In the genomic region with DNA sequence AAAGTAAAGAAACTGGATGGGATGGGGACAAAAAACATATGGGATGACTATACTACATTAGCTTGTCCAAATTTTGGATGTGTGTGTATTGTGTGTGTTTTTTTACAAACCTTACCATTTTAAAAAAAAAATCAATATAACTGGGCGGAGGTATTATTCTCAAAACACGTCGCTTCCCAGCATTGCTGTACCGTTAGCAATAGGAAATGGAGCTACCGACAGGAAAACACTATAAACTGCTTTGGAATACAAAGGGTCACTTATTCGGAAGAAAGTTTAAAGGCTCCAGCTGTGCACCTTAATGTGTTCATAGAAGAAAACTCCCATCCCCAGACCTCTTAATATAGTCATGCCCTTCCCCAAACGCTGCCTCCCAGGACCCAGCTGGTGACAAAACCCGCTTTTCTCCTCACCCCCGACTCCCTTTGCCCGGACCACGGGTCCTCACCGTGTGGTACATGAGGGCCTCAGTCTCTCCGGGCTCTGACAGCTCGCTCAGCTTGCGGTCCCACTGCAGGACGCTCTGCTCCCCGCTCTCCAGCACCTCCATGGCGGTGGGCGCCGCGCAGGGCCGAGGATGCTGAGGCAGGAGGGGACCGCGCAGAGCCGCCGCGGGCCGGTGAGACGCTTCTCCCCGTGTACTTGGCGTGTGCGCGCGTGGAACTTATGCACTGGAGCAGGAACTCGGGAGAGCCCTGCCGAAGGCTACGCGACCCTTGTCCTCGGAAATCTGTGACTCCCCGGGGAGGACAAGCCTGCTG, we compare ENCODE assay signal across 8 mouse cellular contexts. TPM values are rescaled to one million over a fixed set of nuclear protein-coding genes. Genes with fewer than 3 reads are reported as not detected.
DNase-seq lines count a peak whose midpoint lies in the region; ATAC-seq and TF ChIP-seq lines count a peak whose summit lies in the region.

No protein-coding gene starts in this region.

- H3K27ac ChIP-seq in limb, embryonic 13.5 days: peak overlapping the region; percentile 97
- H3K27ac ChIP-seq in midbrain, postnatal 0 days (ENCODE audit: low read depth, low read length): peak overlapping the region; percentile 59; the same call in 1 of the 2 replicates

- H3K79me2 ChIP-seq in C2C12 (ENCODE audit: control insufficient read depth, insufficient read depth): peaks cover 55% of the 10 kb centered on the region

- no peaks in the 10 kb centered on the region for H3K27me3 ChIP-seq in C2C12 (ENCODE audit: control insufficient read depth, insufficient read depth, insufficient read length)
- no peaks in the 10 kb centered on the region for H3K27me3 ChIP-seq in limb, embryonic 13.5 days
- H3K27me3 ChIP-seq in midbrain, postnatal 0 days (ENCODE audit: insufficient read depth, low read length): no peaks in the 10 kb centered on the region

- H3K9me3 ChIP-seq in limb, embryonic 13.5 days: no peaks in the 10 kb centered on the region
- H3K9me3 ChIP-seq in midbrain, postnatal 0 days (ENCODE audit: low read length): no peaks in the 10 kb centered on the region

- H3K4me2 ChIP-seq in limb, embryonic 13.5 days (replicated peaks): peak overlapping the region; percentile 77
- peak overlapping the region; percentile 95 for H3K4me2 ChIP-seq in midbrain, postnatal 0 days (ENCODE audit: low read depth, low read length, poor library complexity, severe bottlenecking)

- H3K9ac ChIP-seq in limb, embryonic 13.5 days: peak overlapping the region; percentile 94
- peak overlapping the region; percentile 61 for H3K9ac ChIP-seq in midbrain, postnatal 0 days (replicated peaks; ENCODE audit: low read length, poor library complexity, severe bottlenecking)

- intact Hi-C loops in gastrocnemius, postnatal 36 days (cut with DNase I): no loop called here

- H3K36me3 ChIP-seq in C2C12 (ENCODE audit: control insufficient read depth, insufficient read depth): peaks cover 3% of the 10 kb centered on the region
- peaks cover 5% of the 10 kb centered on the region for H3K36me3 ChIP-seq in limb, embryonic 13.5 days
- H3K36me3 ChIP-seq in midbrain, postnatal 0 days (ENCODE audit: insufficient read depth, low read length): no peaks in the 10 kb centered on the region

- TF ChIP-seq CTCF in C2C12 (IDR thresholded peaks at IDR 0.05; ENCODE audit: control insufficient read depth, insufficient read depth, insufficient read length): no peak
- no peak for TF ChIP-seq CTCF in midbrain, postnatal 0 days (IDR thresholded peaks at IDR 0.05)

- H3K79me3 ChIP-seq in C2C12 (ENCODE audit: low read depth): peaks cover 28% of the 10 kb centered on the region

- WGBS in limb, embryonic 13.5 days: under 1% methylated on average over 40 of the region's 40 CpGs
- under 1% methylated on average over 40 of the region's 40 CpGs for WGBS in midbrain, postnatal 0 days

- peak; percentile 39 for DNase-seq in gastrocnemius, adult 18-20 months (ENCODE audit: low spot score)
- no peak for DNase-seq in gastrocnemius, postnatal 36 days
- DNase-seq in midbrain, postnatal 0 days (ENCODE audit: low spot score): no peak
- no peak for DNase-seq in Muller cell, postnatal 12 days (ENCODE audit: inconsistent ontology term)

- peaks cover 36% of the 10 kb centered on the region for H3K4me1 ChIP-seq in limb, embryonic 13.5 days
- H3K4me1 ChIP-seq in midbrain, postnatal 0 days (ENCODE audit: insufficient read depth, low read length): no peaks in the 10 kb centered on the region

- peak; percentile 37 for ATAC-seq in common myeloid progenitor, adult 5-6 weeks (replicated peaks; ENCODE audit: low read depth, poor library complexity, severe bottlenecking)
- peak; percentile 42 for ATAC-seq in granulocyte monocyte progenitor cell, adult 5-6 weeks (replicated peaks; ENCODE audit: poor library complexity, severe bottlenecking)
- peak; percentile 37 for ATAC-seq in limb, embryonic 13.5 days (ENCODE audit: low FRiP score, low read depth)
- peak; percentile 51 for ATAC-seq in midbrain, postnatal 0 days (ENCODE audit: low FRiP score)

- H3ac ChIP-seq in C2C12 (ENCODE audit: control insufficient read depth, insufficient read length, low read depth): peak overlapping the region; percentile 94

- peak overlapping the region; percentile 74 for H3K4me3 ChIP-seq in C2C12 (ENCODE audit: insufficient read depth, poor library complexity, severe bottlenecking)
- H3K4me3 ChIP-seq in limb, embryonic 13.5 days: peak overlapping the region; percentile 92
- H3K4me3 ChIP-seq in midbrain, postnatal 0 days (ENCODE audit: low read depth, low read length): peak overlapping the region; percentile 53

TF ChIP-seq in C2C12, 6 proteins besides CTCF, POLR2A, EP300 and RAD21:
- TF ChIP-seq MYOG (IDR thresholded peaks at IDR 0.05; ENCODE audit: control insufficient read depth, extremely low read depth, insufficient read length): no peak
- TF ChIP-seq MAX (IDR thresholded peaks at IDR 0.05): no peak
- no peak for TF ChIP-seq USF1 (IDR thresholded peaks at IDR 0.05; ENCODE audit: low read depth)
- TF ChIP-seq CEBPB (IDR thresholded peaks at IDR 0.05; ENCODE audit: low read depth): no peak
- TF ChIP-seq FOSL1 (IDR thresholded peaks at IDR 0.05; ENCODE audit: insufficient read depth, low read length, poor library complexity, severe bottlenecking): no peak
- no peak for TF ChIP-seq MYOD1 (IDR thresholded peaks at IDR 0.05; ENCODE audit: control insufficient read depth, insufficient read length, low read depth)

RNA-seq across cellular contexts. Expression of a gene that starts 0.5 kb away (rescaled TPM):
- 10 to 100 TPM; 11.9 to 13.2 TPM for total RNA-seq in gastrocnemius, adult 18-20 months (2021)
- total RNA-seq in gastrocnemius, postnatal 36 days (2021): 1 to 10 TPM; 8.6 to 9.4 TPM
- polyA plus RNA-seq in C2C12 (2012; fragmentation: generic; extraction: Trizol): 8.8 TPM
- total RNA-seq in common myeloid progenitor, adult 5-6 weeks (2017): 4.3 and 4.7 TPM in 2 replicates
- 12.1 and 12.4 TPM in 2 replicates for total RNA-seq in granulocyte monocyte progenitor cell, adult 5-6 weeks (2014; fragmentation: Nextera tagmentation)
- total RNA-seq in granulocyte monocyte progenitor cell, adult 5-6 weeks (2017): 3.9 and 4.2 TPM in 2 replicates
- polyA plus RNA-seq in limb, embryonic 13.5 days (2015; fragmentation: Nextera tagmentation; extraction: Ambion mirVana): 36.4 and 44.6 TPM in 2 replicates
- total RNA-seq in midbrain, postnatal 0 days (2014; rRNA removed): 3.9 and 4.5 TPM in 2 replicates
- polyA plus RNA-seq in midbrain, postnatal 0 days (2015; fragmentation: Nextera tagmentation; extraction: Ambion mirVana): 1.9 and 2.1 TPM in 2 replicates
